Mouse (Mus musculus): Measurements from ENCODE around the gene Smco4. TPM values are rescaled to one million over a fixed set of nuclear protein-coding genes. Genes with fewer than 3 reads are reported as not detected.
A peak's percentile ranks its signal among the peaks of the same experiment; 100 is the strongest.

Smco4 gene
- 3.7 and 3.9 TPM in 2 replicates for polyA plus RNA-seq (2015; fragmentation: Nextera tagmentation; extraction: Ambion mirVana)

DNA sequence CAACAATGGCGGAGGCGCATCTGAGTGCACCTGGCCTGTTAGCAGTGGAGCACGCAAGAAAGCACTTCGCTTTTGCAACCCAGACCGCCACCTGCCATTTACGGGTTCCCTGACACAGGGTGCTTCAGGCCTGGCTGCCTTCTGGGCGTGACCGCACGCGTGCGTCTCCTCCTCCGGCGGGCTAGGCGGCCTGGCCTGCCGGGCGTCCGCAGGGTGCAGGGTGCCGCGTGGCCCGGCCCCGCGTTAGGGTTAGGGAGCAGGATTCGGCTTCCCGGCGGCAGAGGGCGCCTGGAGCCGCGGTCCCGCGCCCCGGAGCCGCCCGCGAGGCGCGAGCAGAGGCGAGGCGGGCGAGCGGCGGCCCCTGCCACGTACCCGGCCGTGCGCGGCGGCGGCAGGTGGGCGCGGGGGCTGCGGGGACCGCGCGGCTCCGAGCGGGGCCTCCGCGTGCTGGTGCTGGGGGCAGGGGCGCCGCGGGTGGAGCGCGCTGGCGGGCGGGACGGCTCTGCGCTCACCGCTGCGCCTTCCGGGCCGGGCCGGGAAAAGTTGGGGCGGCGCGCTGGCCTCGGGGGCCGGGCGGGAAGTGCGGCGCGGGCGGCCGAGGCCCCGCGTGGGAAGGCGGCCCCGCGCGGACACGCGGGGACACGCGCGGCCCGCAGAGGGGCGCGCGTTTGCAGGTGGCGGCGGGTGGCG is at the start of gene Smco4:
Gene Smco4 (plus strand): TSS at position 198 of the 690 bp plus-strand sequence.
- Histone ChIP-seq H3K27ac (peak within 1 kb of the TSS; percentile 88), H3K4me3 (replicated peaks; ENCODE audit: low read depth, low read length) (peak within 1 kb of the TSS; percentile 82), H3K9ac (ENCODE audit: low read depth, low read length) (peak within 1 kb of the TSS; percentile 92), H3K36me3 (ENCODE audit: insufficient read depth, low read length) (no peaks in the 10 kb centered on the region), H3K27me3 (ENCODE audit: insufficient read depth, low read length) (no peaks in the 10 kb centered on the region), H3K9me3 (replicated peaks; ENCODE audit: low read length) (no peaks in the 10 kb centered on the region), H3K4me2 (ENCODE audit: low read length) (peak within 1 kb of the TSS; percentile 82), H3K4me1 (replicated peaks; ENCODE audit: insufficient read depth, low read length) (peaks cover 20% of the 10 kb centered on the region)
- ATAC-seq (replicated peaks; ENCODE audit: low FRiP score, low read depth) (peak; percentile 84), DNase-seq (ENCODE audit: low spot score) (no peak)
- under 1% methylated on average over 81 of the region's 101 CpGs for WGBS
- TF ChIP-seq CTCF (IDR thresholded peaks at IDR 0.05; ENCODE audit: low read depth) = peak; percentile 60

DNA sequence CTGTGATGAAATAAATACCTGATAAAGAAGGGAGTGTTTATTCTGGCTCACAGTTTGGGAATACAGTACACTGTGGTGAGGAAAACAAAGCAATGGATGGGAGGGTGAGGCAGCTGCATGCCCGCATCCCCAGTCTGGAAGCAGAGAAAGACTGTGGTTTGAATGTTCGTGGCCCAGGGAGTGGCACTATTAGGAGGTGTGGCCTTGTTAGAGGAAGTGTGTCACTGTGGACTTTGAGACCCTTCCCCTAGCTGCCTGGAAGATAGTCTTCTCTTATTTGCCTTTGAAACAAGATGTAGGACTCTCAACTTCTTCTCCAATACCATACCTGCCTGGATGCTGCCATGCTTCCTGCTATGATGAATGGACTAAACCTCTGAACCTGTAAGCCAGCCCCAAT is 45.8 kb upstream of the Smco4 start:
- no peak for ATAC-seq (replicated peaks; ENCODE audit: low FRiP score, low read depth)
- no peak for DNase-seq (ENCODE audit: low spot score)
- no peak for TF ChIP-seq CTCF (IDR thresholded peaks at IDR 0.05; ENCODE audit: low read depth)
- no peak overlapping the region for H3K9ac ChIP-seq (ENCODE audit: low read depth, low read length)
- no peaks in the 10 kb centered on the region for H3K36me3 ChIP-seq (ENCODE audit: insufficient read depth, low read length)
- H3K4me2 ChIP-seq (ENCODE audit: low read length) = no peak overlapping the region
- H3K4me3 ChIP-seq (replicated peaks; ENCODE audit: low read depth, low read length) = no peak overlapping the region
- no peak overlapping the region for H3K27ac ChIP-seq
- no peaks in the 10 kb centered on the region for H3K27me3 ChIP-seq (ENCODE audit: insufficient read depth, low read length)
- 82% methylated on average over 2 of the region's 2 CpGs for WGBS
- no peaks in the 10 kb centered on the region for H3K4me1 ChIP-seq (replicated peaks; ENCODE audit: insufficient read depth, low read length)
- H3K9me3 ChIP-seq (replicated peaks; ENCODE audit: low read length) = no peaks in the 10 kb centered on the region

DNA sequence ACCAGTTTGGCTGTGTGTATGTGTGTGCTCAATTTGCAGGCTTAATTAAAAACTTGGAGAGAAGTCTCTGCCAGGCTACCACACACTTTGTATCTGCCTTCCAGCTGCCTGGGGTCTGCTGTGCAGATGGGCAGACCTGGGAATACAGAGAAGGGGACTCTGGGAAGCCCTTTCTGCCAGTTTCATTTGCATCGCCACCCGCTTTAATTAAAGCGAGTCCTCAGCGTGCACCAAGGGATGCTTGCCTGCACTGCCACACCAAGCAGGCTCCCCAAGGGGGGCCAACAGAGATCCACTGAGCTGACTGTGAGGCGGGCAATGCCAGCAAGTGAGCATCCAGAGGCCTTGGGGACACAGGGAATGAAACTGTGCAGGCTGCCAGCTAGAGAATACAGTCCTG is 42.3 kb upstream of the Smco4 start:
- 64% methylated on average over 5 of the region's 5 CpGs for WGBS
- no peak for TF ChIP-seq CTCF (IDR thresholded peaks at IDR 0.05; ENCODE audit: low read depth)
- H3K9ac ChIP-seq (ENCODE audit: low read depth, low read length) = no peak overlapping the region
- H3K4me3 ChIP-seq (replicated peaks; ENCODE audit: low read depth, low read length) = no peak overlapping the region
- DNase-seq (ENCODE audit: low spot score) = no peak
- H3K36me3 ChIP-seq (ENCODE audit: insufficient read depth, low read length) = no peaks in the 10 kb centered on the region
- ATAC-seq (replicated peaks; ENCODE audit: low FRiP score, low read depth) = no peak
- no peaks in the 10 kb centered on the region for H3K27me3 ChIP-seq (ENCODE audit: insufficient read depth, low read length)
- H3K4me2 ChIP-seq (ENCODE audit: low read length) = no peak overlapping the region
- no peaks in the 10 kb centered on the region for H3K4me1 ChIP-seq (replicated peaks; ENCODE audit: insufficient read depth, low read length)
- no peaks in the 10 kb centered on the region for H3K9me3 ChIP-seq (replicated peaks; ENCODE audit: low read length)
- H3K27ac ChIP-seq = no peak overlapping the region

DNA sequence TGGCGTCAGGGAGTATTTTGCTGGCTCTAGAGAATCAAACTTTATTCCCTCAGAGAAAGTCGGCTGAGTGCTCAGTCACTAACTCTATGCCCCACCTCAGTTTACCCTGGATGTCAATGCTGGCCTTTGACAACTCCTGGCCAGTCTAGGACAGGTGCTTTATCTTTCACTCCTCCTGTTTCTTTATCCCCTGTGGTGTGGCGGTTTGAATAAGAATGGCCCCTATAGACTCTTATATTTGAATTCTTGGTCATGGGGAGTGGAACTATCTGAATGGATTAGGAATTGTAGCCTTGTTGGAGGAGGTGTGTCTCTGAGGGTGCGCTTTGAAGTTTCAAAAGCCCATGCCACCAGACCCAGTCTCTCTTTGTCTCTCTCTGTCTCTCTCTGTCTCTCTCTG is 21.0 kb upstream of the Smco4 start:
- no peak overlapping the region for H3K9ac ChIP-seq (ENCODE audit: low read depth, low read length)
- H3K4me1 ChIP-seq (replicated peaks; ENCODE audit: insufficient read depth, low read length) = no peaks in the 10 kb centered on the region
- no peak for TF ChIP-seq CTCF (IDR thresholded peaks at IDR 0.05; ENCODE audit: low read depth)
- no peak overlapping the region for H3K4me3 ChIP-seq (replicated peaks; ENCODE audit: low read depth, low read length)
- no peaks in the 10 kb centered on the region for H3K27me3 ChIP-seq (ENCODE audit: insufficient read depth, low read length)
- WGBS = 75% methylated on average over 4 of the region's 4 CpGs
- H3K4me2 ChIP-seq (ENCODE audit: low read length) = no peak overlapping the region
- no peak overlapping the region for H3K27ac ChIP-seq
- no peak for DNase-seq (ENCODE audit: low spot score)
- no peak for ATAC-seq (replicated peaks; ENCODE audit: low FRiP score, low read depth)
- no peaks in the 10 kb centered on the region for H3K36me3 ChIP-seq (ENCODE audit: insufficient read depth, low read length)
- H3K9me3 ChIP-seq (replicated peaks; ENCODE audit: low read length) = no peaks in the 10 kb centered on the region

DNA sequence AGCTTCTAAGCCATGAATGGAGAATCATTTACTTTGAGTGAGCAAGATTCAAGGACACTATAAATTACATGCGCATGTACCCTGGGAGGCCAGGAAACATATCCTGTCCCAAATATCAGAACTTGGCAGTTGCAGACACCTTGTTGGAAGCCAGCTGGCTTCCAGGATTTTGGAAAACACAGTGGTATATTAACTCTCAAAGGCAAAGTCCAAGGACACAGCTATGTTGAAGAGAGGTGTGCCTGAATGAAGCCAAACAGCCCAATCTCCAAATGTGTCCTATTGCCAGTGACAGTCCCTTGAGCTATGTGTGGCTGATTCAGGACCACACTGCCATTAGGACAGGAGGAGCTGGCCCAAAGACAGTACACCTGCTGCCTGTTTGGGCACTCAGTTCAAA is 20.0 kb upstream of the Smco4 start:
- WGBS = 89% methylated on average over 1 of the region's 1 CpGs
- H3K36me3 ChIP-seq (ENCODE audit: insufficient read depth, low read length) = no peaks in the 10 kb centered on the region
- no peak for TF ChIP-seq CTCF (IDR thresholded peaks at IDR 0.05; ENCODE audit: low read depth)
- H3K9ac ChIP-seq (ENCODE audit: low read depth, low read length) = no peak overlapping the region
- no peak for DNase-seq (ENCODE audit: low spot score)
- H3K4me3 ChIP-seq (replicated peaks; ENCODE audit: low read depth, low read length) = no peak overlapping the region
- H3K27ac ChIP-seq = no peak overlapping the region
- H3K4me1 ChIP-seq (replicated peaks; ENCODE audit: insufficient read depth, low read length) = no peaks in the 10 kb centered on the region
- no peaks in the 10 kb centered on the region for H3K27me3 ChIP-seq (ENCODE audit: insufficient read depth, low read length)
- H3K9me3 ChIP-seq (replicated peaks; ENCODE audit: low read length) = no peaks in the 10 kb centered on the region
- no peak for ATAC-seq (replicated peaks; ENCODE audit: low FRiP score, low read depth)
- no peak overlapping the region for H3K4me2 ChIP-seq (ENCODE audit: low read length)

DNA sequence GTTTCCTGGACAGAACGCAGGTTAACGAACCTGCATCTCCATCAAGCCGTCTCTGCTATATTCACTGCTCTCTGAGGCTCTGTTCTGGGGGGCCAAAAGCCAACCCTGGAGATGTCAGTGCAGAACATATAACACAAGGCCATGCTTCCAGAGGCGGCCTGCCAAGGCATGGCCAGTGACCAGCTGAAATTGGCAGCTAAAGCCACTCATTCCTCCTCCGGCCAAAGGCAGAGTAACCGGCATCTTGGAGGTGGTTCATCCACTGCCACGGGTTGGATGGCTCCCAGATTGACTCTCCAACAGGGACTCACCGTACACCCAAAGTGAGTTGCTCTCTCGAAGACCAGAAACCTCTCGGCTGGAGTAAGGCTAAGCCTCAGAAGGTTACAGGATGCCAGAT is 15.7 kb upstream of the Smco4 start:
- Histone ChIP-seq H3K36me3 (ENCODE audit: insufficient read depth, low read length) (no peaks in the 10 kb centered on the region), H3K9ac (ENCODE audit: low read depth, low read length) (no peak overlapping the region), H3K9me3 (replicated peaks; ENCODE audit: low read length) (no peaks in the 10 kb centered on the region), H3K4me2 (ENCODE audit: low read length) (no peak overlapping the region), H3K4me1 (replicated peaks; ENCODE audit: insufficient read depth, low read length) (no peaks in the 10 kb centered on the region), H3K27ac (no peak overlapping the region), H3K4me3 (replicated peaks; ENCODE audit: low read depth, low read length) (no peak overlapping the region), H3K27me3 (ENCODE audit: insufficient read depth, low read length) (no peaks in the 10 kb centered on the region)
- 88% methylated on average over 10 of the region's 10 CpGs for WGBS
- TF ChIP-seq CTCF (IDR thresholded peaks at IDR 0.05; ENCODE audit: low read depth) = no peak
- DNase-seq (ENCODE audit: low spot score) (no peak), ATAC-seq (replicated peaks; ENCODE audit: low FRiP score, low read depth) (no peak)
